Mouse (Mus musculus): Measurements from ENCODE around the gene Elfn2. TPM values are rescaled to one million over a fixed set of nuclear protein-coding genes. Genes with fewer than 3 reads are reported as not detected.
A peak's percentile ranks its signal among the peaks of the same experiment; 100 is the strongest.

Gene Elfn2
- polyA plus RNA-seq, 1 experiment from 2014 or later: 0.55 TPM

- H3K27me3 ChIP-seq (ENCODE audit: control insufficient read depth, insufficient read depth, low read length): peaks cover 19% of the 10 kb centered on the region
- H3K36me3 ChIP-seq (ENCODE audit: control insufficient read depth, insufficient read depth): no peaks in the 10 kb centered on the region
- no peak overlapping the region for H3K9ac ChIP-seq (ENCODE audit: low read length)
- H3K4me1 ChIP-seq (ENCODE audit: control insufficient read depth, insufficient read depth, low read length): peaks cover 9% of the 10 kb centered on the region
- H3K4me2 ChIP-seq (ENCODE audit: low read depth, low read length): no peak overlapping the region
- WGBS: 56% methylated on average over 3 of the region's 3 CpGs
- no peak for ATAC-seq (replicated peaks; ENCODE audit: extremely low read depth, insufficient read depth, low FRiP score)
- H3K27ac ChIP-seq (ENCODE audit: low read length): peak overlapping the region; percentile 27; the same call in 1 of the 2 replicates
- H3K4me3 ChIP-seq (ENCODE audit: low read length): no peak overlapping the region
- H3K9me3 ChIP-seq (replicated peaks; ENCODE audit: control insufficient read depth, low read length): 0 out of 2 replicates have a peak, but pooled peaks cover 3% of the 10 kb centered on the region
Observed at GRCm38 (mm10) chr15:78624961-78625360, 93.6 kb downstream of the Elfn2 start.

DNA sequence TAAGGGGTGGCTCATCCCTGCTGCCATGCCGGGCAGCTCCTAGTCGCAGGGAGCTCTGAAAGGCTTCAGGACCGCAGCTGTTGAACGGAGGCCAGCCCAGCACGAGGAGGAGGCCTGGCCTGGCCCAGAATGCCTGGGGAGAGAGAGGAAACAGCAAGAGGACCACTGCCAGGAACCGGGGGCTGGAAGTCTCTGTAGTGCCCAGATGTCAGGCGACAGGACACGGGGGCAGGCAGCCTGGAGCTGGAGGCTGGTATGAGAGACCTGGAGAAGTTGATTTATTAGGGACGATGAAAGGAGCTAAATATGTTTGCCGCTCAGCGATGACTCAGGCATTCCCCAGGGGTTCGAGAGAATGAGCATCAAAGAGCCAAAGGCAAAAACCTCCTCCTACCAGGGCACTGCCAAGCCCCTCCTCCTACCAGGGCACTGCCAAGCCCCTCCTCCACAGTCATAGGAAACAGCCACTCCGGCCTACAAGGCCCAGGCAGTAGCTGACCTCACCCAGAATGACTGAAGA is 94.1 kb downstream of the Elfn2 start:
- peak; percentile 84 for ATAC-seq (replicated peaks; ENCODE audit: extremely low read depth, insufficient read depth, low FRiP score)

GRCm38 (mm10) chr15:78623426-78623825 is 95.1 kb downstream of the Elfn2 start:
- no peak for ATAC-seq (replicated peaks; ENCODE audit: extremely low read depth, insufficient read depth, low FRiP score)
- WGBS: 20% methylated on average over 5 of the region's 5 CpGs
- H3K4me2 ChIP-seq (ENCODE audit: low read depth, low read length): no peak overlapping the region
- H3K9ac ChIP-seq (ENCODE audit: low read length): no peak overlapping the region
- no peak overlapping the region for H3K27ac ChIP-seq (ENCODE audit: low read length)
- H3K9me3 ChIP-seq (replicated peaks; ENCODE audit: control insufficient read depth, low read length): 0 out of 2 replicates have a peak, but pooled peaks cover 3% of the 10 kb centered on the region
- H3K4me1 ChIP-seq (ENCODE audit: control insufficient read depth, insufficient read depth, low read length): peaks cover 9% of the 10 kb centered on the region
- H3K4me3 ChIP-seq (ENCODE audit: low read length): no peak overlapping the region
- H3K27me3 ChIP-seq (ENCODE audit: control insufficient read depth, insufficient read depth, low read length): peaks cover 19% of the 10 kb centered on the region
- H3K36me3 ChIP-seq (ENCODE audit: control insufficient read depth, insufficient read depth): no peaks in the 10 kb centered on the region

More for the DNA sequence above, 94.1 kb downstream of the Elfn2 start:
- Histone ChIP-seq H3K4me2 (ENCODE audit: low read depth, low read length) (no peak overlapping the region), H3K9ac (ENCODE audit: low read length) (no peak overlapping the region), H3K9me3 (replicated peaks; ENCODE audit: control insufficient read depth, low read length) (0 out of 2 replicates have a peak, but pooled peaks cover 3% of the 10 kb centered on the region), H3K4me1 (ENCODE audit: control insufficient read depth, insufficient read depth, low read length) (peaks cover 9% of the 10 kb centered on the region), H3K27ac (ENCODE audit: low read length) (peak overlapping the region; percentile 2; the same call in 1 of the 2 replicates), H3K27me3 (ENCODE audit: control insufficient read depth, insufficient read depth, low read length) (peaks cover 20% of the 10 kb centered on the region), H3K36me3 (ENCODE audit: control insufficient read depth, insufficient read depth) (no peaks in the 10 kb centered on the region), H3K4me3 (ENCODE audit: low read length) (no peak overlapping the region)
- WGBS: 34% methylated on average over 13 of the region's 13 CpGs

Other genes with a start within 250 kb of the Elfn2 start
- 1.8 and 4.9 TPM in 2 replicates for gene Il2rb, start 223.5 kb downstream of the Elfn2 start, polyA plus RNA-seq (2015; fragmentation: Nextera tagmentation; extraction: Ambion mirVana)
- 33.1 and 33.5 TPM in 2 replicates for gene C1qtnf6, start 187.4 kb downstream of the Elfn2 start, polyA plus RNA-seq (2015; fragmentation: Nextera tagmentation; extraction: Ambion mirVana)
- 0.09 TPM in 1 of 2 replicates, not detected in the other for gene Sstr3, start 174.1 kb downstream of the Elfn2 start, polyA plus RNA-seq (2015; fragmentation: Nextera tagmentation; extraction: Ambion mirVana)
- gene Rac2, start 146.0 kb downstream of the Elfn2 start, polyA plus RNA-seq (2015; fragmentation: Nextera tagmentation; extraction: Ambion mirVana): 38.2 and 88.5 TPM in 2 replicates
- 7.0 and 9.6 TPM in 2 replicates for gene Cyth4, start 121.7 kb downstream of the Elfn2 start, polyA plus RNA-seq (2015; fragmentation: Nextera tagmentation; extraction: Ambion mirVana)
- 19.6 and 19.8 TPM in 2 replicates for gene Mfng, start 54.7 kb upstream of the Elfn2 start, polyA plus RNA-seq (2015; fragmentation: Nextera tagmentation; extraction: Ambion mirVana)
- 6.3 and 7.4 TPM in 2 replicates for gene Card10, start 84.3 kb upstream of the Elfn2 start, polyA plus RNA-seq (2015; fragmentation: Nextera tagmentation; extraction: Ambion mirVana)
- 29.4 and 38.7 TPM in 2 replicates for gene Cdc42ep1, start 123.9 kb upstream of the Elfn2 start, polyA plus RNA-seq (2015; fragmentation: Nextera tagmentation; extraction: Ambion mirVana)
- 2.2 TPM in 1 of 2 replicates, not detected in the other for gene Lgals2, start 136.8 kb upstream of the Elfn2 start, polyA plus RNA-seq (2015; fragmentation: Nextera tagmentation; extraction: Ambion mirVana)
- gene Gga1, start 158.4 kb upstream of the Elfn2 start, polyA plus RNA-seq (2015; fragmentation: Nextera tagmentation; extraction: Ambion mirVana): 44.9 and 48.9 TPM in 2 replicates
- 0.20 and 0.41 TPM in 2 replicates for gene Gm49510, start 180.9 kb upstream of the Elfn2 start, polyA plus RNA-seq (2015; fragmentation: Nextera tagmentation; extraction: Ambion mirVana)
- 19.8 and 20.0 TPM in 2 replicates for gene Sh3bp1, start 181.0 kb upstream of the Elfn2 start, polyA plus RNA-seq (2015; fragmentation: Nextera tagmentation; extraction: Ambion mirVana)
- gene Pdxp, start 195.1 kb upstream of the Elfn2 start, polyA plus RNA-seq (2015; fragmentation: Nextera tagmentation; extraction: Ambion mirVana): 16.9 and 18.3 TPM in 2 replicates
- 718 and 722 TPM in 2 replicates for gene Lgals1, start 208.0 kb upstream of the Elfn2 start, polyA plus RNA-seq (2015; fragmentation: Nextera tagmentation; extraction: Ambion mirVana)
- gene Nol12, start 216.2 kb upstream of the Elfn2 start, polyA plus RNA-seq (2015; fragmentation: Nextera tagmentation; extraction: Ambion mirVana): 28.3 and 33.7 TPM in 2 replicates
- gene Triobp, start 229.0 kb upstream of the Elfn2 start, polyA plus RNA-seq (2015; fragmentation: Nextera tagmentation; extraction: Ambion mirVana): 47.9 and 53.7 TPM in 2 replicates

All from heart, embryonic 16.5 days (tissue).